Mouse (Mus musculus): ENCODE results near the gene Sc5d.

Sc5d gene

GRCm38 (mm10) chr9:42227804-42228203 lies 36.3 kb downstream of the Sc5d start:
- no peak for TF ChIP-seq GATA4 (IDR thresholded peaks at IDR 0.05; ENCODE audit: insufficient replicate concordance, low read length)

DNA sequence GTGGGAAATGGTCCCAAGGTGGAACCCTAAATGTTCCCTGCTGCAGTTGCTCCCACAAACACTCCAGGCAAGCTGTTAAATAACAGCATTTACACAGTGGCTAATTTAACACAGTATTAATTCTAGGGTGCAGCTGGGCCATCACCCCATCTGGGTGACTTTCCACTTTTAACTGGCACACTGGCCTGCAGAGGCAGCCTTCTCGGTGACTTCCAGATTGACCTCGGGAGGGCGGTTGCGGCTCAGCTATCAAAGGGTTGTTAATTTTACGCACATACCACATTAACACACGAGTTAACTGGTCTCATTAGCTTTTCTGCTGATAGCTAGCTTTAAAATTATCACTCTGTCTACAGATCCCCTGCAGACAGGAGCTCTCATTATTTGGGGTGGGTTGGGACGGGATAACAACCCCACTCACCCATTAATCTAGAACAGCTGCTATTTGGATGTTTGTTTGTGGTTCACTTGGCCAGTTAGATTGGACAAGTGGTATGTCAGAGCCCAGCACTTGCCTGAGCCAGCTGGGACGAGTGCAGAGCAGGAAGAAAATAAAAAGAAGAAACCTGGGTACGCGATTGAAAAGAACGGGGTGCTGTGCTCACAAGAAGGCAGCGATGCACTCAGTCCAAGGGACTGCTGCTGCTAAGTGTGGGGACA lies 44.9 kb downstream of the Sc5d start:
- no peak for TF ChIP-seq GATA4 (IDR thresholded peaks at IDR 0.05; ENCODE audit: insufficient replicate concordance, low read length)

GRCm38 (mm10) chr9:42217685-42218084 lies 46.4 kb downstream of the Sc5d start:
- TF ChIP-seq GATA4 (IDR thresholded peaks at IDR 0.05; ENCODE audit: insufficient replicate concordance, low read length) = no peak

DNA sequence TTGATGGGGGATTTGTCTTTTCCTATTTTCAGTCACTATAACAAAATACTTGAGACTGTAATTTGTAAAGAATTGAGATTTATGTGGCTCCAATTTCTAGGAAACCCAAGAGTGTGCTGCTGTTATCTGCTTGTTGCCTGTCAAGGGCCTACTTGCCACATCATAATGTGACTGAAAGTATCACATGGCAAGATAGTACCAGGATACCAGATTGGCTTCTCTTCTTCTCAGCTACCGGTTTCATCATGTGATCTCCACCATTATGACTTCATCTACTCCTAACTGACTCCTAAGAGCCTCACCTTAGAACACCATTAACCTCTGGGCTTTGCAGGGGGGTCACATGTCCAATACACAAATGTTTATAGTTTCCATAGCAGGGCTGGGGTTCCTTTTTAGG lies 49.9 kb downstream of the Sc5d start:
- TF ChIP-seq GATA4 (IDR thresholded peaks at IDR 0.05; ENCODE audit: insufficient replicate concordance, low read length) = no peak

GRCm38 (mm10) chr9:42213142-42213541 lies 50.9 kb downstream of the Sc5d start:
- no peak for TF ChIP-seq GATA4 (IDR thresholded peaks at IDR 0.05; ENCODE audit: insufficient replicate concordance, low read length)

DNA sequence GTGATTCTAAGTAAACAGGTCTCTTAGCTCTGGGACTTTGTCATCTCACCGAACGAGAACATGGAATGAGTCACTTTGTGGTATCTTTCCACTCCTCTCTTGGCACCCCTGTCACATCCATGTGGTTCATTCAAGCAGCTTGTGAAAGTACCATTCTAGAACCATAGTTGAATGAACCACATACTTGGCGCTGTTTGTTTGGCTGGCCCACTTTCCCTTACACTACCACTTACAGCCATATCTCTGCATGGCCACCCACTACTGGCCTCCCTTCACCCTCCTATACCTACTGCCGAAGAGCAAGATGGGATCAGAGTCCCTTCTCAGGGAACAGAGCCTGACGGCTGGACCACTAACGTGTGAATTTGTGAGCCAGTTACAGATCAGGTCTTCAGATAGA lies 54.4 kb downstream of the Sc5d start:
- no peak for TF ChIP-seq GATA4 (IDR thresholded peaks at IDR 0.05; ENCODE audit: insufficient replicate concordance, low read length)

DNA sequence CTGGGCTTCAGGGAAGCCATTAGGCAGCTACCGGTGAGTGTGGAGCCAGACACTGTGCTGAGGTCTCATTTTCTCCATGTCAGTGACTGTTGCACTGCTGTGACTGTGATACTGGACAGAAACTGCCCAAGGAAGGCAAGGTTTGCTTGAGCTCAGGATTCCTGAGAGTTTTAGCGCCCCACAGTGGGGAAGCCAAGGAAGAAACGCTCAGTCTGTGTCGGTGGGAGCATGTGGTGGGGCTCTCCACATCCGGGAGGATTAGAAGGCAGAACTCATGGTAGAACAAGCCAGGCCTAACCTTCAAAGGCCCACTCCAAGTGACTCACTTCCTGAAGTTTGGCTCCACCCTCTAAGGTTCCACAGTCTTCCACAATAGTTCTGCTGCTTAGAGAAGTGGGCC lies 55.6 kb downstream of the Sc5d start:
- no peak for TF ChIP-seq GATA4 (IDR thresholded peaks at IDR 0.05; ENCODE audit: insufficient replicate concordance, low read length)

DNA sequence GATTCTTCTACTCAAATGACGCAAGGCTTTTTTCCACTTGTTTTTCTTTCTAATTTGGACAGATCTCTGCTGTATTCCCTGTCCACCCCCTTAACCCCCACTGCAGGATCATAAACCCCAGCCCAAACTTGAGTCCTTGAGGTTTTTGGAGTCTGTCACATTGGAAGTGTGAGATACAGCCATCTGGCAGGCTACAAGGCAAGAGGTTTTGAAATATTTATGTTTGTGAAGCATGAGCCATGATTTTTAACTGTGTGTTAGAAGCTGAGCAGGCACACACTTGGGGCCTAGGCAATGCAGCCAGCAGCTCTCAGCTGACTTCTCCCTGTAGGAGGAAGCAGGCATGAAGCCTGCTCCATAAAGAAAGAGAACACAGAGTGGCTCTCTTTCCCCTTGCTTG lies 57.3 kb downstream of the Sc5d start:
- TF ChIP-seq GATA4 (IDR thresholded peaks at IDR 0.05; ENCODE audit: insufficient replicate concordance, low read length) = no peak

DNA sequence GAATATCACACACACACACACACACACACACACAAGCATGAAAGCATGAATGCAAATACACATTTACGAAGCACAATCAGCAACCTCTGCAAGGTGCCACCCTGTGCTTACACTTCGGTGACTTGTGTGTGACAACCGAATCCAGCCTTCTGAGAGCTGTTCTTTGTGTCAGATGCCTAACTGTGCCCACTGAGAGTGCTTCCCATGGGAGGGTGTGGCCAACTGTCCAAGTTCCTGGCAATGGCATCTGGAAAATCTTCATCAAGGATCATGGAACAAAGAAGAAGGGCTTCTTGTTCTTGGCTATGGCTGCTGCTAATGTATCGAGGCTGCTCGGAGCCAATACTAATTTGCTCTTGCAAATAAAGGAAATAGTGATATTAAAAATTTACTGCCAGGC lies 61.8 kb downstream of the Sc5d start:
- no peak for TF ChIP-seq GATA4 (IDR thresholded peaks at IDR 0.05; ENCODE audit: insufficient replicate concordance, low read length)

Measured in liver, adult (tissue).